Mouse (Mus musculus) liver, adult 2 months (tissue): ENCODE measurements around the gene Med21.

Source experiments
- CTCF ChIP-seq: fragments of 200-500 bp; IDR thresholded peaks from 2 replicates; pipeline ENCODE4 v1.5.1; 2011; ENCODE audit warnings: low read depth, low read length, control low read depth
- POLR2A ChIP-seq: fragments of 200-500 bp; IDR thresholded peaks from 2 replicates; pipeline ENCODE4 v1.6.1; 2011; ENCODE audit warnings: low read length, control low read depth; ENCODE audit not compliant: insufficient read depth; ENCODE audit errors: extremely low read depth

DNA sequence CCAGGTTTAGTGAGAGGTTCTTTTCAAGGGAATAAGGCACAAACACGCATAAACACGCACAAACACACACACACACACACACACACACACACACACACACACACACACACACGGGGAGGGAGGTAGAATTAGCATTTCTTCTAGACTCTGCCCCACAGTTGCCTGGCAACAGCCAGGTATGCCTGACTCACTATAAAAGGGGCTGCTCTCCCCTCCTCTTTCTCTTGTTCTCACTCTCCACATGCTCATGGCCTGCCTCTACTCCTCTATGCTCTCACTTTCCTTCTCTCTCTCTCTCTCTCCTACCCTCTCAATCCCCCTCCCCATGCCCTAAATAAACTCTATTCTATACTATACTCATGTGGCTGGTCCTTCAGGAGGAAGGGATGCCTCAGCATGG, 14.2 kb upstream of the Med21 start:
- TF ChIP-seq POLR2A (no peak), CTCF (no peak)
